Mouse (Mus musculus): Measurements from ENCODE around the gene Mblac2.

The Mblac2 gene

DNA sequence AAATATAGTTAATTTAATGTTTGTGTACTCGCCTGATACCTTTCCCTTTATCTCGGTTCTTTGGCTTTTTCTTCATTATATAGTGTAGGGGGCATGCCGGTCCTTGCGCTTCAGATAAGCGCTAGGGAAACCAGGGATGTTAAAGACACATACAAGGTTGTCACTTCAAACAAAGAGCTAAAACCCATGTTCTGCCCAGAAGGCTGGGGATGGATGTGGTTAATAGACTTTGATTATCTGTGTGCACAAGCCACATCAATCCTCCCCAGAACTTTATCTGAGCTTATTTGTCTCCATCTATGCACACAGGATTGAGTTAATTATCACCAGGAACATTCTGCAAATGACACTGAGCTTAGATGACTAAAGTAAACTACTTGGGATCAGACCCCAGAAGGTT is 25.5 kb downstream of the Mblac2 start:
- in situ Hi-C loops (cut with MboI), result no loop called here

DNA sequence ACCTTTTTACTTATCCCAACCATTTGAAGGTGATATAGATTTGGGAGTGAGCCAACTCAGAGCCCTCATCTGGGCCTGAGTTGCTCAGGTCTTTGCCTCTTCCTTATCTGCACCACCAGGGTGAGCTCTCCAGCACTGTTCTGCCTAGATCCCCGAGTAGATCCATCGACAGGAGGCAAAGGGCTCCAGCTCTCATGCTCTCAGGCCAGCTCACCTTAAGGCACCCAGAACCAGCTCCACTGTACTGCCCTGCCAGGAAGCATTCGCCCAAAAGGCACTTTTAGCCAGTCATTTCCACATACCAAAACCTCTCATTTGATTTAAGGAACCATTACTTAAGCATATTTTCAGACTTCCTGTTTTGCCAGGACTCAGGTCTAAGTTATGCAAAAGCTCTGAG is 29.8 kb downstream of the Mblac2 start:
- in situ Hi-C loops (cut with MboI), result no loop called here

DNA sequence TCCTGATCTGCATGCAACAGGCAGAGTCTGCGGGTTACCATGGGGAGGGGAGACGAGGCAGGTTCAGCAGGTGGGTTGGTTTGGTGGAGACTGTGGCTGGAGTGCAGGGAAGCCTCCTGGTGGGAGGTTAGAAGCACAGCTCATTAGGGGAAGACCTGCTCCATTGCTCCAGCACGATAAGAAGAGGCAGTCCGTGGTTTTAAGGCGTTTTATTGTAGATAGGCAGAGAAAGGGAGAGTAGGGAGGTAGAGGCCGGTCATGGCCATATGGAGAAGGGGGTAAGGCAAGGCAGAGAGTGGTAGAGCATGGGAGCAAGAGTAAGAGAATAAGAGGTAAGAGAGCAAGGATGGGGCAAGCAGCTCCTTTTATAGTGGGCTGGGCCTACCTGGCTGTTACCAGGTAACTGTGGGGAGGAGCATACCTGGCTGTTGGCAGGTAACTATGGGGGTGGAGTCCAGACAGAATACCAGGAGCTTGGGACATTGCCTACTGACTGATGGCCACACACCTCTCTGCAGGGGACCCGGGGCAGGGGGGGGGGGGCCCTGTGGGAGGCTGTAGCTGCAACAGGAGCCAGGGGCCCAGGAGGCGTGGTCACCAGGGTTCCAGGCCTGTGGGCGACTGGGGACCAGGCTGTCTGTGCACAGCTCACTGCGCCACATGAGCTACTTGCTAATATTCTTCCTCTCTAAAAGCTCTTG is 32.4 kb downstream of the Mblac2 start:
- in situ Hi-C loops (cut with MboI), result no loop called here

DNA sequence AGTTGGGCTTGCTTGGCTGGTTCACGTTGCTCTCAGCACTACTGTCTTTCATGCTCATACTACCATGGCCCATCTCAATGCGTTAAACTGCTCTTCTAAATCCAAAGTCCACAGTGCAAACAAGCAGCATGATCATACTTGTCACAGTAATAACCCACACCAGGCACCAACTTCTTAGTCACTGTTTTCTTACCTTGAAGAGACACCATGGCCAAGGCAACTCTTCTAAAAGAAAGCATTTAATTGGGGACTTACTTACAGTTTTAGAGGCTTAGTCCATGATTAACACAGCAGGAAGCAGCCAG is 32.9 kb downstream of the Mblac2 start:
- in situ Hi-C loops (cut with MboI), result no loop called here

DNA sequence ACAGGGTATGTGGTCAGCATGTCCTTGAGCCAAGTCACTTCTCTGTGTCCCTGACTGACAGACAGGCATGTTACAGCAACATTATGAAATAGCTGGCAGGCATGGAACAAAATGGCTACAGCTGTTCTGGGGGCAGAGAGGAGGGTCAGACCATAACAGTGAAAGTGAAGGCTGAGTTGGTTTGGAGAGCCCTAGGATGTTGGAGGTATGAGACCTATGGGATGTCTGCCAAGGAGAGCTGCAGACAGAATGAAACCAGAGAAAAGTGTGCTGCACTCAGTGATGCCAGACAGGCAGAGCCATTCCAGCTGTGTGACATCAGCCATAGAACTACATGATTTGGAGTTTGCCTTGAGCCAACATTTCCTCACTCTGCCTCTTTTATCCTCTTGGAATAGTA is 43.7 kb downstream of the Mblac2 start:
- in situ Hi-C loops (cut with MboI), result no loop called here

DNA sequence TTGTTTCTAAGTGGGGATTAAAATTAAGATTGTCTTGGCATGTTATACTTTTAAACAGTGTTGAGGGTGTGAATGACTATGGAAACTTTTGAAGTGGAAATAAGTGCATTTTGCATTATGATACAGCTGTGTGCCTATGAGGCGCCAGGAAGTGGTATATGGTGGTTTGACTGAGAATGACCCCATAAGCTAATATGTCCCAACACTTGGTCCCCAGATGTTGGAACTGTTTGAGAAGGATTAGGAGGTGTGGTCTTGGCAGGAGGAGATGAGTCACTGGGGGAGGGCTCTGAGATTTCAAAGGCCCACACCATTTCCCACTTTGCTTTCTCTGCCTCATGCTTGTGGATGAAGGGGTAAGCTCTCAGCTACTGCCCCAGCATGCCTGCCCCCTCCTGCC is 44.2 kb downstream of the Mblac2 start:
- in situ Hi-C loops (cut with MboI), result no loop called here

DNA sequence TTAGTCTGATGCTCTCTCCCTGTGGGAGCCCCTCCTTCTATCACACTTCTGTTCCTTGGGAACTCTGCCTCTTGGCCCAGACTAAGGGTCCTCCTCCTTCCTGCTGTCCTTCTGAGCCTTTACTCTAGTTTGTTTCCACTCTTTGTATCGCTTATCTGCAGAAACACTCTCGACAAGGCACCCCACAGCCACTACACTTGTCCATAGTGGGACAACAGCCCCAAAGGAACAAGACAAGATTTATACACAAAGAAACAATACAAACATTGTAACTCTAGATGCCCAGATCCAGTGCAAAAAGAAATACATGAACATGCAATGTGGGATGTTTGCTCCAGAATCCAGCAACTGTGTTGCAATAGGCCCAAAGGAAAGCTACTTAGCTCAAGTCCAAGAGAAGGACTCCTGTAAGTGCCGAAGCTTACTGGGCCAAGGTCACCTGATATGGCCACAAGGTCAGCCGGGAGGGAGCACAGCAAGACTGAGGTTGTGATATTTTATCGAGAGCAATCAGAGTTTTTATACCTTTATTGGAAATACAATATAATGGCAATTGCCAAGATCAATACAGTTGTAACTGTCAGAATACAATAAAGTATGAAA is 46.0 kb downstream of the Mblac2 start:
- in situ Hi-C loops (cut with MboI), result no loop called here

DNA sequence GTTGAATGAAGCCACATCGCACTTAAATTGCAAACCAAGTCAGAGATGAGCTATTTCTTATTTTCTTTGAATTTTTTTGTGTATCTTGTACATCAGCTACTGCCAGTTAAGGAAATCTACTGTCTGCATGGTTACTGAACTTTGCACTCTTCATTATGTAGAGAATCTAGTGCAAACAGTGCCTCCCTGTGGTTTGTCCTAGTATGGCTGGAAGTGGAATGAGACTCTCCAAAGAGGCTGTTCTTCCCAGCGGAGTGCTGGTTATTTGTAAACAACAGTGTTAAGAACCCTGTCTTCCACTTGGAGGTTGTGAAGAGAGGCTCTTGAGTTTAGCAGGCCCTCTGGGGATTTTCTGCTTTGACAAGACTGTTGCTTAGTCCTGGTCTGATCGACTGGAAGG is 49.2 kb downstream of the Mblac2 start:
- in situ Hi-C loops (cut with MboI), result loop anchor here (10.0 kb wide), 1 partner anchor 326 kb away; no protein-coding TSS in a partner anchor

DNA sequence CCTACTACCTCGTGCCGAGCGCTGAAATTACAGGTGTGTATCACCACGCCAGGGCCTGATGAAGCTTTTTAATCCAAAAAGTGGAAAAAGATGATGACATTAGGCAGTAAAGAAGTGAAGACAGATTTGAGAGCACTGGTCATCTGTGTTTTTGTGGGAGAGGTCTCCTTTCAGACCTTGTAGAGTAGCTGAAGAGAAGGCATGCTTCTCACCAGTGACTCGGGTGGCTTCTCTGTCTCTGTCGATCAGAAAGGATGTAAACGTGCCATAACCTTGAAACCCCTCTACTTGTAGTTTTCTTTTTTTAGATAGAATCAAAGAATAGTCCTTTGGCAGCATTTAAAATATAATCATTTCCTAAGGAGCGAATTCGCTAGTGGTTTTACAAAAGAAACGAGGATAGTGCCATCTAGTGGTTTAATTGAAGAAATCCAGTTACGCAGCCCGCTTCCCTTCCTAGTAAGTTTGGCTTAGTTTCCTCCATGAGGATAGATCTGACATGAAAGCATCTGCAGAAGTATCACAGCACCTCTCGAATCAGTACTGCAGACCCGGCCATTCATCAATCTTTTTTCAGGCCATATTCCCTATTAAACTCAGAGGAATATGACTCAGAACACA is 50.5 kb downstream of the Mblac2 start:
- in situ Hi-C loops (cut with MboI), result loop anchor here (10.0 kb wide), 1 partner anchor 327 kb away; no protein-coding TSS in a partner anchor

DNA sequence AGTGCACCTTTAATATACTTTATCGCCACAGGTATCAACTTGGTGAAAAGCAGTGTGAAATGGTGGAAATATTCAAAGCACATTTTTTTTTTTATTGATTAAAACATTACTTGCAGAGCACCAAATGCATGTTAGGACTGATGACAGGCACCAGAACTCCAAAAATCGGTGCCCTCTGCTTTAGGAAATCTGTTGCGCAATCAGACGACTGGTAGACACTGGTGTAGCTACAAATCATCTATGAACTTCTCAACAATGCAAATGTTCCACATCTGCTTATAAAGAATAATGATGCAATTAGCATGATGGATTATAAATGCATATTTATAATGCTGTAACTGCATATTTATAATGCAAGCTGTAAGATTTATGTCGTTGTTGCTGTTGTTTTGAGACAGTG is 53.0 kb downstream of the Mblac2 start:
- in situ Hi-C loops (cut with MboI), result loop anchor here (10.0 kb wide), 1 partner anchor 329 kb away; no protein-coding TSS in a partner anchor

DNA sequence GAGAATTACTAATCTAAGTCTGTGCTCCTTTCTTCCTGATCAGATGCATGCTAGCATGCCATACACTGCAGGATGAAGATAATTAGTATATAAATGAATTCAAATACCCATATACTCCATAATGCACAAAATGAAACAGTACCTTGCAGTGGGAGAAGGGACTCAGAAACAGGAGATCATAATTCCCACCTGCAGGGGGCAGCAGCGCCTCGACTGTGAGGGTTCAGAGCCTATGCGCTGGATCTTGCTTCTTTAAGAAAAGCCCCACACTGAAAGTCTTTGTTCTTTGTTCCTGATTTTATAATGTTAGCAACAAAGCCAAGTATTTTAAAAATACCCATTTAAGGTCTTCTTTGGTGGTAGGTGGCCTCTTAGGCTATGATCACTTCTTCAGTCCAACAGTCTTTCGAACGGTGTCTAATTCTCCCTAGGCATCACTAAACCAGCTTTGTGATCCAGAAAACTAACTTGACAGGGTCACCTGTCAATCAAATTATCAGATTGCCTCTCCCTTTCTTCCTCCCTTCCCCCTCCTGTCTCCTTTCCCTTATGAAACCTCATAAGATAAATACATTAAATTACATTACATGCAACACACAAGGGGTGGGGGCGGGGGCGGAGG is 56.0 kb downstream of the Mblac2 start:
- in situ Hi-C loops (cut with MboI), result loop anchor here (10.0 kb wide), 1 partner anchor 332 kb away; no protein-coding TSS in a partner anchor

DNA sequence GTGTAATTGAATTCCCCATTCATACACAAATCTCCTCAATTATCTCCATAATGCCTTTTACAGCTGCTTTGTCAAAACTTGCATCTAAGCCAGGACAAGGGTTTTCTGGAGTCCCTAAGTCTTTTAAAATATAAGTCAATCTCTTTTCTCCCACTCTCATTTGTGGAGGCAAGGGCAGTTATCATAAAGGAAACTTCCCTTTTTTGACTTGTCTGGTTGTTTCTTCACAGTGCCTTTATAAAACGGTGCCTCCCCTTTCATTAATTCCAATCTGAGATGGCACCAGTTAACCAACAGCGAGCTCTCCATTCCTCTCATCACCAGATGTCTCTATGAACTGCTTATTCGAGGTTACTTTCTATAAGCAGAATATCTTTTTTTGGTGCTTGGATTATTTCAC is 65.1 kb downstream of the Mblac2 start:
- in situ Hi-C loops (cut with MboI), result no loop called here

DNA sequence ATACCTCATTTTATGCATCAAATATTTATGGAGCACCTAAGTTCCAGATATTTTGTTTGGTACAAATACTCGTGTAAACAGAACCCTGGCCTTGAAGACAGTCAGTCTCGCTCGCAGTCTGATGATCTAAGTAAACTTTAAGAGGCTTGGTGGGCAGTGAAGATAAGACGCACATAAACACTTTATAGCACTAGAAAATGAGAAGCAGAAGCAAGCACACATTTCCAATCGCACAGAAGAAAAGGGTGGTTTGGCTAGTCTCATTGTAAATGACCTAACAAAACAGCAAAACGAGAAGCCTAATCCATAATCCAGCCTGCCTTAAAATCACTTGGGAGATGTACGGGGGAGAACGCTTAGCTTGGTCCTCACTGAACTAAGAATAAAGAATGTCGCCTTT is 71.3 kb downstream of the Mblac2 start:
- in situ Hi-C loops (cut with MboI), result no loop called here

DNA sequence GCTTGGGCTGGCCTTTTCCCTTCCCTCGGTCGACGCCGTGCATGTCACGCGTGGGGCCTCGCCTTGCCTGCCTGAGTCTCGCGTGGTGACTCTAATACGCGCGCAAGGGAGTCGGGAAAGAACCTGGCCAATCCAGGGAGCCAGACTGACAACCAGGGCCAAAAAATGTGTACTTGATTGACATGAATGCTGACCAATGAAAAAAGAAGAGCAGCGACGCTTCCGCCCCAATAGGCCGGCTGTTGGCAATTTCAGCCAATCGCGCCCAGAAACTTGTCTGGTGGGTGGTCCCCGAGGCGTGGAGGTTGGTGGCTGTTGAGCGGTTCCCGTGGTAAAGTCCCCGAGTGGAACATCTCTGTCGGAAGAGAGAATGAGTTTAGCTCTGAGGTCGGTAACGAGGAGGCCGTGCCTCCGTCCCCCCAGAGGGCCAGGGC is 71.8 kb downstream of the Mblac2 start, which contains the start of gene Cetn3:
Gene Cetn3 (plus strand): TSS at position 107 of the 434 bp plus-strand sequence.
- in situ Hi-C loops (cut with MboI), result no loop called here

DNA sequence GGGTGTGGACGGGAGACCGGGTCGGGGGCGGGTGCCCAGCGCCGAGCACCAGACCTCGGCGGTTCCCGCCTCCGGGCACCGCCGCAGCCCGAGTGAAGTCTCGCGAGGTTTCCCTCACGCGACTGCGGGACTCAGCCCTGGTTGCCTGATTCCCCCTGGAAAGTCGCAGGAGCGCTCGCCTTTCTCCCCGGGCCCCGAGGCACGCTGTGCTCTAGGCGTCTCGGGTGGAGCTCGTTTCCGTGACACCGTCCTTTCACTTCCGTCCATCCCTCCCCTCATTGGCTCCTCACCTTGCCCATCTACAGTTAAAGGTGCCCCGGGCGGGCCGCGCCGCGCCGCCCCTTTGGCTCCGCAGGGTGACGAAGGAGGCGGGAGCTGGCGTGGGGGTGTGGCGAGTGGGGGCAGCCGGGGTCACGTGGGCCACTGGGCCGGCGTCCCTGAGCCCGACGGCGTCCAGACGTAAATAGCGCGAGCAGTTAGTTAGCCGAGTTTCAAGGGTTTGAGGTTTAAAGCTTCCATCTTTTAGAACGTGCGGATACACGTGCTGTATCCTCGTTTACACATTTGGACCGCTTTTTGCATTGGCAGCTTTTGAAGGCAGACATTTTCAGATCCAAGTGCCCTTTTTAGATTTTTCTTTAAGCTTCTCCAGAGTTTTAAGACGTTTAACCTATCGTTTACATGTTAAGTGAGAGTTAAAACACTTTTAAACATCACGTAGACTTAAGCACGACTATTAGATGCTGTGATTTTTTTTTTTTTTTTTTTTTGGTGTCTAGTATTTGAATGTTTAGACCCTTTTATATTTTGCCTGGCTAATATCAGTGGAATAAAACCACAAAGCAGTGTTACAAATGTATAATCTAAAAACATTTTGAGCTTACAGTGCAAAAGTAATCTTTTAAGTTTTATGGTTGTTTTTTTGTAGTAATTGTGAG is 72.5 kb downstream of the Mblac2 start:
- in situ Hi-C loops (cut with MboI), result no loop called here

DNA sequence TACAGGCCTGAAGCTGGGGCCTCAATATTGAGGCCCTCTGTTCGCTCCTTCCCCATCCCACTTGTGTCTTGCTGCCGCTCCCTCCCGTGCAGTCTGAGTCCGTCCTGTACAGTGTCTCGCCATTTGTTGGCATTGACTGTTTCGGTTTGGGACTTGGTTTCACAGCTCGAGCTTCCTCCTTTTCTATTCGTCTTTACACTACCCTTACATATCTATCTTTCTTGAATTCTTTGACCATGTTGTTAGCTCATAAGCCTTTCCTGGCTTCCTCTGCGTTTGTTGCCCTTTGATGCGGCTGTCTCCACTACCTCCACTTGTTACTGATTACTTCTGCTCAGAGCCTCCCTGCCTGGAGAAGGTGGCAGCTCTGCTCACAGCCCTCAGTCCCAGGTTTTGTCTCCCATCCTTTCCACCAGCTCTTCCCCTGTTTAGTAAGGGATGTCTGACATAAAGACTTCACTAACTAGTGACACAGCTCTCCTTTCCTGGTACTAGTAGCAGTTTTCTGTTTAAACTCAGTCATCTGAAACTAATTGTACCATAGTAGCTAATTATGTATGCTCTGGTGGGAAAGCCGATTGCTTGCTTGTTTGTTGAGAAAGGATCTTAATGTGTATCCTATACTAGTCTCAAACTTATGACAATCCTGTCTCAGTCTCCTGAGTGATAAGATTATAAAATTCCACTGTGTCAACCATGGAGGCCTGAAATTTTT is 74.8 kb downstream of the Mblac2 start:
- in situ Hi-C loops (cut with MboI), result no loop called here

DNA sequence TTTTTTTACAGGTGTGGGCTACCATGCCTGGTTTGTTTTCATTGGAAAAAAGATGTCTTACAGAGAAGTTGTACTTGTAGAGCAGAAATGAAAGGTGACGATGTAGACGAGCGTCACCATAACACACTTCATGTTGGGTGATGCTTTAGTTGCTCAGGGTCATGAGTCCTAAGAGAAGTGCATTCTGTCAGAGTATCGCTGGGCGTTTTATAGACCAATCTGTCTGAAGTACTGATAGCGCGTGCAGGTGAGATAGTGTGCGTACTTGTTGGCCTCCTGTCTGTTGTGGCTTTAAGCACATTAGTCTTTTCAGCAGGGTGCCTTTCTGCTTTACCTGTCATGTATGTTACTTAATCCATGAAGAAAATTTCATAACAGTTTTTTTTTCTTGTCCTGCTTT is 79.0 kb downstream of the Mblac2 start:
- in situ Hi-C loops (cut with MboI), result no loop called here

DNA sequence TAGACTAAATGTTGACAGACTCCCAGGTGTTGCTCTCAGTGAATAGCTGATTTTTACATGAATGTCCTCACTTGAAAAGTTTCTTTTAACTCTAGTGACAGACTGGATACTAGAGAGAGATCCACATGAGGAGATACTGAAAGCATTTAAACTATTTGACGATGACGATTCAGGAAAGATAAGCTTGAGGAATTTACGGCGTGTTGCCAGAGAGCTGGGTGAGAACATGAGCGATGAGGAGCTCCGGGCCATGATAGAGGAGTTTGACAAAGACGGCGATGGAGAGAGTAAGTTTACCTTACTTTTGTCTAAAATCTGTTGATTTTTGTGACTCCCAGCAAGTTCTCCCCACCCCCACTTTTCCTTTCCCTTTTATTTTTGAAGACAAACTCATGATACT is 80.7 kb downstream of the Mblac2 start:
- in situ Hi-C loops (cut with MboI), result no loop called here

DNA sequence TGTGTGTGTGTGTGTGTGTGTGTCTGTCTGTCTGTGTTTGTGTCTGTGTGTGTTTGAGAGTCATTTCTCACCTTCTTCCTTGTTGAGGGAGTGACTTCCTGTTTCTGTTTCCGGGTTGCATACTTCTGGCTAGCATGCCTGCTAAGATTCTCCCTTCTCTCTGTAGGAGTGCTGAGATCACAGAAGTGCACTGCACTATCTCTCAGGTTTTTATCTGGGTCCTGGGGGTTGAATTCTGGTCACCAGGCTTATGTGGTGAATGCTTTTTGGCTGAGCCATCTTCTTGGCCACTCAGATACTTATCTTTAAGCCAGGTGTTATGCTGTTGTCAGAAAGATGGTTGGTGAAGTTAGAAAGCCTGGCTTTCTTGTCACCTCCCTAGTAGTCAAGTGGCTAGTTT is 82.7 kb downstream of the Mblac2 start:
- in situ Hi-C loops (cut with MboI), result no loop called here

DNA sequence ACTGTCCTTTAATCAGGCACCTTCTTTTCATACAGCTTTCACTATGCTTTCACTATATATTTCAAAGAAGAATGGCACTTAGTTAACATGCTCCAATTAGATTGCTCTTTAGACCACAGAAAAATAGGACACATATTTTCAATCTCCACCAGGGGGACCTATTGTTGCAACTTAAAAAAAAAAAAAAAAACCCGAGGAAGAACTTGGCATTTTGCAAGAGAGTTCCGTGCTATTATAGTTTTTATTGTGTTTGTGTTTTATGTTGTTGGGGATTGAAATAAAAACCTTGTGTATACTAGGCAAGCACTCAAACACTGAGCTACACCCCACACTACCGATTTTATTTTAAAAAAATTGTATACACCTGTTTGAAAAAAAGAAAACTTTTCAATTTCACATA is 90.0 kb downstream of the Mblac2 start:
- in situ Hi-C loops (cut with MboI), result no loop called here
